Mouse (Mus musculus) MEL (cell line): ENCODE measurements at regions not wholly inside any gene's neighbourhood (a gene's known extent, or its start where the extent isn't known, plus 50 kb on each side); places are given as distances from the start of the nearest gene placed in this dataset.

Experiments used
- DNase-seq: peaks from one replicate; pipeline ENCODE4 v3.0.0; 2011; ENCODE audit warnings: low read depth, low spot score
- H3K27ac ChIP-seq: 2 replicates; pipeline ENCODE4 v1.5.1; 2012; ENCODE audit warnings: low read depth, mild to moderate bottlenecking, control low read depth, low read length, moderate library complexity; ENCODE audit not compliant: control insufficient read depth
- H3K27me3 ChIP-seq, 2 experiments: fragments of 150-350 bp in 1 of 2; sonication (generic) in 1 of 2; 2 replicates each; pipeline ENCODE4 v1.6.1; 2012; ENCODE audit warnings: low read length in 2 of 2, mild to moderate bottlenecking in 2 of 2, improper control_type of control experiment in 1 of 2, moderate library complexity in 1 of 2; ENCODE audit not compliant: insufficient read depth in 2 of 2, control insufficient read depth in 1 of 2
- H3K36me3 ChIP-seq, 2 experiments: 2 replicates each; pipeline ENCODE4 v1.6.1; 2012 to 2014; ENCODE audit warnings: low read length in 2 of 2, improper control_type of control experiment in 1 of 2, inconsistent platforms in 1 of 2, mild to moderate bottlenecking in 1 of 2; ENCODE audit not compliant: insufficient read depth in 2 of 2, control insufficient read depth in 1 of 2
- H3K4me1 ChIP-seq, 2 experiments: fragments of 150-350 bp in 1 of 2; sonication (generic) in 1 of 2; 2 replicates each; pipeline ENCODE4 v1.6.1; 2012; ENCODE audit warnings: low read length in 2 of 2, improper control_type of control experiment in 1 of 2, mild to moderate bottlenecking in 1 of 2; ENCODE audit not compliant: insufficient read depth in 2 of 2, control insufficient read depth in 1 of 2
- H3K4me3 ChIP-seq, 2 experiments: fragments of 150-350 bp in 1 of 2; sonication (generic) in 1 of 2; 2 replicates each; pipeline ENCODE4 v1.5.1; 2012; ENCODE audit warnings: low read depth in 2 of 2, low read length in 2 of 2, mild to moderate bottlenecking in 2 of 2, moderate library complexity in 2 of 2, control low read depth in 1 of 2, improper control_type of control experiment in 1 of 2; ENCODE audit not compliant: control insufficient read depth in 1 of 2, insufficient read depth in 1 of 2
- H3K79me2 ChIP-seq: 2 replicates; pipeline ENCODE4 v1.6.1; 2012; ENCODE audit warnings: mild to moderate bottlenecking, low read length, moderate library complexity; ENCODE audit not compliant: control insufficient read depth, poor library complexity, insufficient read depth
- H3K9ac ChIP-seq: 2 replicates; pipeline ENCODE4 v1.6.1; 2012; ENCODE audit warnings: low read depth, mild to moderate bottlenecking, control low read depth, low read length, moderate library complexity; ENCODE audit not compliant: control insufficient read depth, poor library complexity, severe bottlenecking
- H3K9me3 ChIP-seq: fragments of 150-350 bp; sonication (generic); replicated peaks from 2 replicates; pipeline ENCODE4 v1.6.1; 2012; ENCODE audit warnings: mild to moderate bottlenecking, low read length, improper control_type of control experiment, moderate library complexity; ENCODE audit not compliant: insufficient read depth
- BHLHE40 ChIP-seq: IDR thresholded peaks from 2 replicates; pipeline ENCODE4 v1.6.1; 2012; ENCODE audit warnings: low read depth, mild to moderate bottlenecking, inconsistent platforms, low read length, improper control_type of control experiment, borderline replicate concordance
- CTCF ChIP-seq, 3 experiments: IDR thresholded peaks in 2 of 3; conservative IDR thresholded peaks in 1 of 3; 2 replicates each; pipeline ENCODE4 v1.5.1; 2011 to 2012; ENCODE audit warnings: low read length in 3 of 3, low read depth in 2 of 3, mild to moderate bottlenecking in 2 of 3, improper control_type of control experiment in 1 of 3, inconsistent platforms in 1 of 3, mixed read lengths in 1 of 3, moderate library complexity in 1 of 3; ENCODE audit not compliant: control insufficient read depth in 1 of 3, insufficient read depth in 1 of 3, poor library complexity in 1 of 3, severe bottlenecking in 1 of 3
- E2F4 ChIP-seq: IDR thresholded peaks from 2 replicates; pipeline ENCODE4 v1.6.1; 2011; ENCODE audit warnings: low read depth, low read length, improper control_type of control experiment, borderline replicate concordance
- ELF1 ChIP-seq: IDR thresholded peaks from 2 replicates; pipeline ENCODE4 v1.6.1; 2014; ENCODE audit warnings: low read depth, mild to moderate bottlenecking, inconsistent platforms, low read length, improper control_type of control experiment, moderate library complexity
- EP300 ChIP-seq, 2 experiments: IDR thresholded peaks; 2 replicates each; pipeline ENCODE4 v1.6.1; 2011; ENCODE audit warnings: improper control_type of control experiment in 2 of 2, low read length in 2 of 2, low read depth in 1 of 2, mild to moderate bottlenecking in 1 of 2
- ETS1 ChIP-seq: IDR thresholded peaks from 2 replicates; pipeline ENCODE4 v1.6.1; 2012; ENCODE audit warnings: low read depth, mild to moderate bottlenecking, inconsistent platforms, low read length, improper control_type of control experiment, moderate library complexity
- GABPA ChIP-seq: IDR thresholded peaks from 2 replicates; pipeline ENCODE4 v1.6.1; 2012; ENCODE audit warnings: low read depth, mild to moderate bottlenecking, inconsistent platforms, low read length, improper control_type of control experiment, moderate library complexity
- HCFC1 ChIP-seq: IDR thresholded peaks from 2 replicates; pipeline ENCODE4 v1.6.1; 2012; ENCODE audit warnings: low read depth, mild to moderate bottlenecking, inconsistent platforms, low read length, improper control_type of control experiment, moderate library complexity
- JUND ChIP-seq: IDR thresholded peaks from 2 replicates; pipeline ENCODE4 v1.6.1; 2011; ENCODE audit warnings: low read depth, mild to moderate bottlenecking, improper control_type of control experiment, low read length
- KAT2A ChIP-seq: conservative IDR thresholded peaks from 2 replicates; pipeline ENCODE4 v1.6.1; 2012; ENCODE audit warnings: low read depth, low read length, improper control_type of control experiment, inconsistent platforms
- MAZ ChIP-seq: IDR thresholded peaks from 2 replicates; pipeline ENCODE4 v1.6.1; 2012; ENCODE audit warnings: low read depth, mild to moderate bottlenecking, inconsistent platforms, low read length, improper control_type of control experiment
- MEF2A ChIP-seq: IDR thresholded peaks from 2 replicates; pipeline ENCODE4 v1.6.1; 2014; ENCODE audit warnings: low read depth, mild to moderate bottlenecking, inconsistent platforms, low read length, improper control_type of control experiment; ENCODE audit not compliant: poor library complexity, insufficient replicate concordance, severe bottlenecking; ENCODE audit errors: extremely low read depth
- MXI1 ChIP-seq: IDR thresholded peaks from 2 replicates; pipeline ENCODE4 v1.6.1; 2011; ENCODE audit warnings: mild to moderate bottlenecking, low read depth, low read length, improper control_type of control experiment
- MYB ChIP-seq: IDR thresholded peaks from 2 replicates; pipeline ENCODE4 v1.6.1; 2011; ENCODE audit warnings: mild to moderate bottlenecking, low read depth, low read length, improper control_type of control experiment
- NRF1 ChIP-seq: IDR thresholded peaks from 2 replicates; pipeline ENCODE4 v1.6.1; 2014; ENCODE audit warnings: low read depth, mild to moderate bottlenecking, inconsistent platforms, low read length, improper control_type of control experiment, moderate library complexity; ENCODE audit not compliant: poor library complexity, insufficient read depth, severe bottlenecking
- POLR2A ChIP-seq, 2 experiments: IDR thresholded peaks; 2 replicates each; pipeline ENCODE4 v1.6.1; 2011 to 2012; ENCODE audit warnings: low read length in 2 of 2, mild to moderate bottlenecking in 2 of 2, control low read depth in 1 of 2, improper control_type of control experiment in 1 of 2, low read depth in 1 of 2, moderate library complexity in 1 of 2; ENCODE audit not compliant: control insufficient read depth in 1 of 2, insufficient read depth in 1 of 2, poor library complexity in 1 of 2
- POLR2AphosphoS2 ChIP-seq: IDR thresholded peaks from 2 replicates; pipeline ENCODE4 v1.6.1; 2011; ENCODE audit warnings: low read length, improper control_type of control experiment
- RAD21 ChIP-seq: IDR thresholded peaks from 2 replicates; pipeline ENCODE4 v1.6.1; 2011; ENCODE audit warnings: mild to moderate bottlenecking, low read depth, low read length, improper control_type of control experiment
- RCOR1 ChIP-seq: IDR thresholded peaks from 2 replicates; pipeline ENCODE4 v1.6.1; 2012; ENCODE audit warnings: low read depth, mild to moderate bottlenecking, inconsistent platforms, low read length, improper control_type of control experiment
- SMC3 ChIP-seq: IDR thresholded peaks from 2 replicates; pipeline ENCODE4 v1.6.1; 2011; ENCODE audit warnings: low read depth, low read length, improper control_type of control experiment
- TAL1 ChIP-seq: IDR thresholded peaks from 2 replicates; pipeline ENCODE4 v1.6.1; 2012; ENCODE audit warnings: mild to moderate bottlenecking, inconsistent platforms, low read length, moderate library complexity, mixed read lengths
- TBP ChIP-seq: IDR thresholded peaks from 2 replicates; pipeline ENCODE4 v1.8.0; 2011; ENCODE audit warnings: low read depth, low read length, improper control_type of control experiment
- USF1 ChIP-seq: IDR thresholded peaks from 2 replicates; pipeline ENCODE4 v1.6.1; 2014; ENCODE audit warnings: low read depth, mild to moderate bottlenecking, inconsistent platforms, low read length, improper control_type of control experiment, moderate library complexity
- USF2 ChIP-seq, 2 experiments: IDR thresholded peaks; 2 replicates each; pipeline ENCODE4 v1.6.1; 2011 to 2012; ENCODE audit warnings: improper control_type of control experiment in 2 of 2, low read length in 2 of 2, borderline replicate concordance in 1 of 2, inconsistent platforms in 1 of 2, low read depth in 1 of 2, mild to moderate bottlenecking in 1 of 2; ENCODE audit not compliant: insufficient read depth in 1 of 2
- ZKSCAN1 ChIP-seq: IDR thresholded peaks from 2 replicates; pipeline ENCODE4 v1.6.1; 2012; ENCODE audit warnings: low read depth, mild to moderate bottlenecking, inconsistent platforms, low read length, improper control_type of control experiment, moderate library complexity
- ZNF384 ChIP-seq: IDR thresholded peaks from 2 replicates; pipeline ENCODE4 v1.6.1; 2012; ENCODE audit warnings: low read depth, mild to moderate bottlenecking, inconsistent platforms, low read length, improper control_type of control experiment

GRCm38 (mm10) chr4:142956376-142956775 is 256.4 kb downstream of the Prdm2 start:
- H3K9ac ChIP-seq: no peak overlapping the region
- H3K9me3 ChIP-seq: no peaks in the 10 kb centered on the region
- no peak for DNase-seq

GRCm38 (mm10) chr4:142953724-142954123 is 259.1 kb downstream of the Prdm2 start:
- H3K27me3 ChIP-seq: no peaks in the 10 kb centered on the region
- no peaks in the 10 kb centered on the region for H3K4me1 ChIP-seq
- no peak overlapping the region for H3K4me3 ChIP-seq
- H3K27ac ChIP-seq: no peak overlapping the region
- H3K79me2 ChIP-seq: no peaks in the 10 kb centered on the region
- no peaks in the 10 kb centered on the region for H3K36me3 ChIP-seq
- H3K9ac ChIP-seq: no peak overlapping the region
- TF ChIP-seq EP300 (IDR thresholded peaks at IDR 0.05; ENCODE audit: low read depth in 1 of 2, low read length in 2 of 2) (no peak), MAZ (no peak), TBP (no peak), TAL1 (no peak), ELF1 (no peak), ETS1 (no peak), KAT2A (no peak), GABPA (no peak), POLR2A (IDR thresholded peaks at IDR 0.05; ENCODE audit: control insufficient read depth in 1 of 2, insufficient read depth in 1 of 2, low read depth in 1 of 2, low read length in 2 of 2, poor library complexity in 1 of 2) (no peak), POLR2AphosphoS2 (no peak), ZKSCAN1 (no peak), BHLHE40 (no peak), HCFC1 (no peak), JUND (no peak), RCOR1 (no peak), USF2 (IDR thresholded peaks at IDR 0.05; ENCODE audit: borderline replicate concordance in 1 of 2, insufficient read depth in 1 of 2, low read depth in 1 of 2, low read length in 2 of 2) (no peak), USF1 (no peak), NRF1 (no peak), MEF2A (no peak), E2F4 (no peak)
- no peak for DNase-seq
- H3K9me3 ChIP-seq: no peaks in the 10 kb centered on the region

More at GRCm38 (mm10) chr4:142956376-142956775, 256.4 kb downstream of the Prdm2 start:
- Histone ChIP-seq H3K4me1 (no peaks in the 10 kb centered on the region), H3K27me3 (no peaks in the 10 kb centered on the region), H3K79me2 (no peaks in the 10 kb centered on the region), H3K27ac (no peak overlapping the region), H3K4me3 (no peak overlapping the region), H3K36me3 (no peaks in the 10 kb centered on the region)
- TF ChIP-seq MXI1 (no peak), RAD21 (no peak), SMC3 (no peak), CTCF (IDR thresholded peaks at IDR 0.05 in 2 of 3, conservative IDR thresholded peaks at IDR 0.05 in 1 of 3; ENCODE audit: control insufficient read depth in 1 of 3, insufficient read depth in 1 of 3, low read depth in 2 of 3, low read length in 3 of 3, poor library complexity in 1 of 3, severe bottlenecking in 1 of 3) (no peak), MYB (no peak), HCFC1 (no peak), ELF1 (no peak), ZNF384 (no peak), JUND (no peak)
